Mouse (Mus musculus): ENCODE results near the gene Il7r. TPM values are rescaled to one million over a fixed set of nuclear protein-coding genes. Genes with fewer than 3 reads are reported as not detected.

Gene Il7r
- total RNA-seq, 2 experiments from 2014 or later, result 0.07 to 0.39 TPM

- DNase-seq (ENCODE audit: low spot score in 2 of 2), result no peak
Measured at GRCm38 (mm10) chr15:9472167-9472566, 57.8 kb downstream of the Il7r start.

DNA sequence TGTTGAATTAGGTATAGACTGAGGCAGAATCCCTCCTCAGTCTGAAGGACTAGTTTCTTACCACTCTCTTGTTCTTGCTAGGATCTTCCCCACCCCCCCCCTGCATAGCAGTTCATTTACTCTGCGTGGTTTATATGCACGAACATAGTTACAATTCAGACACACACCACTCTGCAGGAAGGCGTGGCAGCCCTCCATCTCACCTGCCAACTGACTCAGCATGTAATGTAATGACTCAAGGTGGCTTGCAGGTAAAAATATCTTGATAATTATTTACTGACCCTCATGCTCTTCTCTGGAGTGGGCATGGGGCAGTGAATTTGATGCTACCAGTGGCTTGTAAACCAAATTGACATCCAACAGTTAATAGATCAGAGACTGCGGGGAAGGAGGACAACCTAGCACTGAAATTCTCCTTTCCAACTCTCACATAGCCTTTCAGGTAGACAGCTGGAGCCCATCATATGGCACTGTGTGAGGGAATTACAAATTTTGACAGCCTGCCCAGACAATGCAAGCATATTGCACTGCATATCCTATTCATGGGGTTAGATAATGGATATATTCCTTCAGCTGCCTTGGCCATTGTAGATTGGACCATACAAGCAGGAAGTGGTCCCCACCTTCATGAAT, 58.8 kb downstream of the Il7r start:
- no peak for DNase-seq (ENCODE audit: low spot score in 2 of 2)

DNA sequence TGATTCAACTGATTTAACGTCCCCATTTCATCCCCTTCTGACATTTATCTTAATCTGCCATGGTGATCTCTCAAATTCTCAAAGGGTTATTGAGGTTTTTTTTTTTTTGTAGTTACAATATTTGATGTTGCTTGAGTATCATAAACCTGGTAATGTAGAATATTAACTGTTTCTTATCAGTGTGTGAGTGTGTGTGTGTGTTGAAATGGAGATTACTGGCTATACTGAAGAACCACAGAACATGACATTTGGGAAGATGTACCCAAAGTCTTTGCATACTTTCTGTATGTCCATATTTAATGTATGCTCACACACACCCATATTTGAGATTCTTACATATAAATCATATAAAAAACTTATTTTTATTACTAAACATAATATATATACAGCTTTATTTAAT, 65.9 kb downstream of the Il7r start:
- DNase-seq (ENCODE audit: low spot score in 2 of 2), result no peak

DNA sequence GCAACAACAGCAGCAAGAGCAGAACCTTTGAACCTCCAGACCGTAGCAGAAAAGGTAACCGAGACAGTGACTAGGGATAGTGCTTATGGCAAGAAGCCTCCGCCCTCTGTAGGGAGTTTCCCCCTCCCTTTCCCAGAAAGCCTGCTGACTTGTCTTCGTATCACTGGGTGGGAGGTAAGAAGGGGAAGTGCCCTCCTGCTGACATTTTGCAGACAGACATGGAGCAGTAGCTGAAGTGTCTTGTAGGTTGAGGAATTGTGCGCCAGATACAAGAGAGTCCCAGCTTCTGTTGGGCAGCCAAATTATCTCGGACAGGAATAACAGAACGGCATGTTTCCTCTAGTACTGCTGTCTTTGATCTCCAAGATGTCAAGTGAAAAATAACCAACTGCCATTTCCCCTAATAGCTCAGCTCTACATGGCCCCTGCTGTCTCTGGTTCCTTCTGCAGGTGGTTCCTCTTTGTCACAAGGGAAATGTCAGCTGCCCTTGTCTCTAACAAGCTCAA, 66.4 kb downstream of the Il7r start:
- no peak for DNase-seq (ENCODE audit: low spot score in 2 of 2)

Other genes with a start within 250 kb of the Il7r start
- gene Ugt3a2, start 194.6 kb downstream of the Il7r start, total RNA-seq (2021), result not detected
- not detected for gene Capsl, start 94.1 kb downstream of the Il7r start, total RNA-seq (2021)
- gene Spef2, start 218.7 kb upstream of the Il7r start, total RNA-seq (2021), result under 1 TPM; 0.05 to 0.12 TPM

Data from gastrocnemius, postnatal 4 days (tissue).